Mouse (Mus musculus): Measurements from ENCODE around the gene Alox15.
"Not testable (repeated sequence)": the region's sequence is repeated elsewhere in the genome, so short reads cannot be mapped to it uniquely, and the experiment has no call there.

Alox15 gene

DNA sequence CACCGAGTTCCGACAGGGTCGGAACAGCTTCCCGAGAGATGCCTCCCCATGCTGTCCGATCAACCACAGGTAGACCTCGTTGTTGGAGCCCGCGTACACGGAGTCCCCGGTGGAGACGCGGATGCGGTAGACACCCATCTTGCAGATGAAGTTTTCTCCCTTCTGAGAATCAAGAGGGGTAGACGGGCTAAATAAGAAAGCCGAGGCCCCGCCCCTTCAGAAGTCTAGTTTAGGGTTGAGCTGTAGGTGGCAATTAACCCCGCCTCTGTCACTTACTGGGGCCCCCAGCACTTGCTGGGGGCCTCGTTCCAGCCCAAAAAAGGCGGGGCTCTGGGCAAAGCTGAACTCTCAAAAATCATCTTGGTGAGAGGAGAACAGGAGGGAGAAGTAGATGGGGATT is at the start of gene Alox15:
Alox15 (minus strand) TSS at position 164 of the 400 bp plus-strand sequence.
- peak; percentile 9 for DNase-seq (ENCODE audit: low read depth)

DNA sequence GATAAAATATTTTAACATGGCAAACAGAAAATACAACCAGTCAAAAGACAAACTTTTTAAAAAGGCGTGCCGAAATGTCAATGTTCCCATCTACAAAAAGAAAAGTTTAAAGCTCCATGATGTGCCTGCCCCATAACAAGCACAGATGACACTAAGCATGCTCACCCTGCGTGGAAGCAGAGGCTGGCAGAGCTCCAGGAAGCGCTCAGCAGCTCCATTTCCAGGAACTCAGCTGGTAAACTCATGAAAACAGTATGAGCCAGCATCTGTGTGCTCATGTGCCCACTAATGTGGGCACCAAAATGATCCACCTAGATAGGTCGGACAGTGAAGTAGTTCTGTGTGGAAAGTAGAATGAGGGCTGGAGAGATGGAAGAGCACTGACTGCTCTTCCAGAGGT is 37.6 kb upstream of the Alox15 start:
- DNase-seq (ENCODE audit: low read depth): no peak

DNA sequence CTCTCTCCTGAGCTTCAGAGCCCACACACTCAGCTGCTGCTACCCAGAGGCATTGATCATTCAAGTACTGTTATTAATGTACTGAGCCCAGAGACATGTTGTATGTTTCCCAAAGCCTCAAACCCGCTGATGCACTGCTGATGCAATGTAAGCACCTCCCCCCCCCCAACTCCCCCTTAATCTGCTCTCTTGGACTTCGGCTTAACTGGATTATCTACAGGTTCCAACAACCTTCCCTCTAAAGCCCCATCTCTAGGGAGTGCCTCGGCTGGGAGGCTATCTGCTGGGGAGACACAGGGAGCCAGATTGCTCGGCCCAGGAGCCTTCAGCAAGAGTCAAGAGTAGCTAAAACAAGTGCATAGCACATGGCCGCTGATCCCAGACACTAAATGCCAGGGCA is 35.6 kb upstream of the Alox15 start:
- no peak for DNase-seq (ENCODE audit: low read depth)

DNA sequence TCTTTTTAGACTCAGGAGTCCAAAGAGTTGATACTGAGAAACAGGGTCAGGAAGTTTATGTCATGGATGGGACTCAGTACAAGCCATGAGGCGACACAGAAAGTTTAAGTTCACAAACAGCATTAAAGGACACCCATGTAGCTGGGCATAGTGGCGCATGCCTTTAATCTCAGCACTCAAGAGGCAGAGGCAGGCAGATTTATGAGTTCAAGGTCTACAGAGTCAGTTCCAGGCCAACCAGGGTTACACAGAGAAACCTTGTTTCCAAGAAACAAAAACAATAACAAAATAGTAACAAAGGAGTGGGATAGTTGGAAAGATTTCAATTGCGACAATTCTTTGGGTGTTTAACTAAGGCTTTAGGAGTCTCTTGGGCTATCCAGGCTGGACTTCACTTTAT is 32.3 kb upstream of the Alox15 start:
- no peak for DNase-seq (ENCODE audit: low read depth)

DNA sequence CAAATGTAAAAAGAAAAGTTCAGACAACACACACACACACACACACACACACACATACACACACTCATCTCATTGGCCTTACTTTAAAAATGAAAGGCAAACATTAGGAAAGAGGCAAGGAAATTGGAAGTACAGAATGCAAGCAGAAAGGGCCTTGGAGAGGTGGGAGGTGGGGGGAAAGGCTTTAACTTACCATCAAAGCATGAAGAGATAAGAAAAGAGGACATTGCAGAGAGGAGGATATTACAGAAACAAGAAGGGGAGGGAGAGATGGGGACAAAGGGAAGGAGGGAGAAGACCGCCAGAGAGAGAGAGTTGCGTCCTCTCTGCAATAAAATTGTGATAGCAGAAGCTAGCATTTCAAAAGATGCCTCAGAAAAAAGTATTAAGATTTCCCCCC is 29.5 kb upstream of the Alox15 start:
- DNase-seq (ENCODE audit: low read depth): no peak

DNA sequence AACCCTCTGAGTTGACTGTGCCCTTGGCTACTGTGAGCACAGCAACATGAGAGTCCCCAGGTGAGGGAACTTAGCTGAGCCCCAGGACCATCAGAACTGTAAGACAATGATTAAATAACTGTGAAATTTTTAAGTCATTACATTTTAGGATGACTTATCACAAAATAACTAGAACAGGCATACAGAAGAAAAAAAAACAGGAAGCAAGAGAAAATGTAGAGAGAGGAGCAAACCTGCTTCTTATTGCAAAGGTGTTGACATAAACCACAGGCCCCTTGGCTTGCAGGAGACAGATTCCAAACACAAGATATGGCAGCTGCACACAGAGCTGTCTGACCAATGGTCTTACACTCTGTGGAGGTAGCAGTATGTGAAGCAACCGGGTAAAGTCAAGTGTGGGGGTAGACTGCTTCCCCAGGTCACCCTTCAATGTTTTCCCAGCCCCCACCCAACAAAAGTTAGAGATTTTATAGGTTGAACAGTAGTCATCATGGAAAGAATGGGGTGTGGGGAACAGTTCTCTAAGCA is 28.7 kb upstream of the Alox15 start:
- no peak for DNase-seq (ENCODE audit: low read depth)

DNA sequence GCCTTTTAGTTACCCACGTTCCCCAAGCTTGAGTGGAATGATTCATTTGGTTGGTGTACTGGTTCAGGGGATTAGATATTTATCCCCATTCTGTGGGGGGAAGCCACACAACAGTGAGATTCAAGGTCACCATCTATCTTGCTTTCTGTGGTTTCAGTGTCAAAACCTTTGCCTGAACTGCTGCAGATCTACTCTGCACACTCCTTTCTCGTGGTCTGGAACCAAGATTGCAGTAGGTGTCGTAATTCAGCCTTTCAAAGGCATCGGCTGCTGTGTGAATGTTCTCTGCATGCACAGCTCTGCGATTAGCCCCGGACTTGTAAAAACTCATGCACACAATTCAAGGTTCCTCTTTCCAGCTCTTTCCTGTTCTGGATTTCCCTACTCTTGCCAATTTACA is 24.2 kb upstream of the Alox15 start:
- DNase-seq (ENCODE audit: low read depth): no peak

DNA sequence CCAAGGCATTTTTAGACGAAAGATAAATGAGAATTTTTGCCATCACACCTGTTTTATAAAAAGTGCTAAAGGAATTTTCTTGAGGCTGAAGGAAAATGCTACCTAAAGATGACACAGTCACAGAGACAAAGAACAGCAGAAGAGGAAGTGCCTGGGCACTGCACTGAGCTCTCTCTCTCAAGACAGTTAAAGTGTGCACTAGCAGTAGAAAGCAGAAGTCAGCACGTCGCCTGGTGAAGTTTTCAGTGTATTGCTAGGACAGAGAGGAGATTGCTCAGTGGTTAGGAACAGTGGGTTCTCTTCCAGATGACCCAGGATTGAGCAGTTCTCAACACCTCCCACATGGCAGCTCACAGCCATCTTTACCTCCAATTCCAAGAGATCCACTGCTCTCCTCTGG is 22.5 kb upstream of the Alox15 start:
- no peak for DNase-seq (ENCODE audit: low read depth)

DNA sequence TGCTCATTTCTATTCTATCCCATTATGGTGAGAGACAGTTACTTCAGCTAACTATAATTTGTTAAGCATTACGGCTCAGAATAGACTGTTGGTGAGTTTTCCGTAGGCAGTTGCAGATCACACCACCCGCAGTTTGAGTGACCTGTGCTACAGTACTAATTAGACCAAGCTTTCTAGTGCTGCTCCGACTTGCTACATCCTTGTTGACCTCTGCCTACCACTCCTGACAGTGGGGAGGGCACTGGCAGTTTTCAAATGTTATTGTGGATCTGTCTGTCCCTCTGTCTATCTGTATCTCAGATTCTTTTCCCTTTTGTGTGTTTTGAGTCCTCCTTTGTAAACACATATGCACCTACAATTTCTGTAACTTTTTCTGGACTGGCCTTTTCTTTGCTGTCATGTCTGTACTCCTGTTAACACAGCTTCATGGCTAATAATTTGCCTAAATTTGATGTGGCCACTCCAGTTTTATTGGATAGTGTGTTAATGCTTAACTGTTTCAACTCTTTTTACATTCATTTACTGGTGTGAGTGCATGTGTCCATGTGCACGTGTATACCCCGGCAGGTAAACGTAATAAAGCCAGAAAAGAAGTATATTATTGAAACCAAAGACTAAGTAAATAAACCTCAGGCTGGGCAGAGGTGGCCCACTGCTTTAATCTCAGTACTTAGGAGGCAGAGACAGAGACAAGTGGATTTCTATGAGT is 21.2 kb upstream of the Alox15 start:
- no peak for DNase-seq (ENCODE audit: low read depth)

DNA sequence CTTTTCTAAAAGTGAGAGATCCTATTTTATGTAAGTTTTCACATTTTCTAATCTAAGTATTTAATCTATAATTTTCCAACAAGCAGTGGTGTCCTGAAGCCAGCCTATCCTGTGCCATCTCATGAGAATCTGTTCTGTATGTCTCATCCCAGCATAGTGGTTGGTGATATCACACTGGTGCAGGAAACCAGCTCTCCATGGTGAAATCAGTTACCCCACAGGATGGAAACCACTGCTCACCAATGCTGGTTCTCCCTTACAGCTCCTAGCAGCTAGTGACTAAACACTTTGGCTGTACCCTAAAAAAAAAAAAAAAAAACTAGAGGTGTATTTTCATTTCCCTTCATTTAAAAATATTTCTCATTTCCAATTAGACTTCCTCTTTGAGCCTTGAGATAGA is 20.6 kb upstream of the Alox15 start:
- no peak for DNase-seq (ENCODE audit: low read depth)

DNA sequence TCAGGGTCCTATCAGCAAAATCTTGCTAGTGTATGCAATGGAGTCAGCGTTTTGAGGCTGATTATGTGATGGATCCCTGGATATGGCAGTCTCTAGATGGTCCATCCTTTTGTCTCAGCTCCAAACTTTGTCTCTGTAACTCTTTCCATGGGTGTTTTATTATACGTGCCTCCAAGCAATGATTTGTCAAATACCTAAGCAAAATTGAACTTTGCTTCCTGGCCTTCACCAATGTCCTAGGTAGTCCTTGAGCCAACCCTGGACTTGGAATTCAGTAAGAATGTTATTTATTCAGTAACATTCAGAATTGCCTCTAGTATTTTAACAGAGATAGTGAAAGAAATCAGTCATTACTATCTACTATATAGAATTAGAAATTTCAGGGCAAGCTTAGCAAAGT is 16.8 kb upstream of the Alox15 start:
- not testable (repeated sequence) for DNase-seq (ENCODE audit: low read depth)

DNA sequence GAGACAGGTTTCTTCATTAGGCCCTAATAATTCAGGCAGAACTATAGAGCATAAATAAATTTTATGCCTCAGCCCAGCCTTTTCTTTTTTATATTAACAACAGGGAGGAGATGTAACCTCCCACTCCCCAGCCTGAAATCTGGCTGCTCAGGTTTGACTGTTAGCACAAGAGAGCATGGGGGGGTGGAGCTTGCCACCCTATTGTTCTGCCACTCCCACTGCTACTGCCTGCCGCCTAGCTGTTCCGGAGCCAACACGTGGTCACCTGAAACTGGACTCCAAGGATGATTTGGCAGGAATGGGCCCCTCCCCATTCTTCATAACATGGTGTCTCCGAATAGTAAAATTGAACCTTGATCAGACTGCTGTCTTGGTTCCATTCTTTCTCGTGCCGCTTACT is 15.9 kb upstream of the Alox15 start:
- not testable (repeated sequence) for DNase-seq (ENCODE audit: low read depth)

DNA sequence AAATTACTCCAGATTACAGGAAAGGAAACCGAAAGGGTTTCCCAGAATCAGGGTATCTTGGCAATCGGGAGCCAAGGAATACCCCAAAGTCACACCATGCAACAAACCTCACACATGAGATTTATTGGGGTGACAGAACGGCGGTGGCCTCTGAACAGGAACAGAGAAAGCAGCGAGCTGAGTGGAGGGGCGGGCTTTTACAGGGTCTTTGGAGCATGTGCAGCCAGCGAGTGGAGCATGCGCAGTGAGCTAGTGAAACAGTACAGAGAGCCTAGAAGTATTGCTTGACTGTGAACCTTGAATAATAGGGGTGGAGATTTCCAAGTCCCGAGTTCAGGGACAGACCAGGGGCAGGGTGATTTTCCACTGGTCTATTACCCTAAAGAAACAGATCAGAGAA is 3.2 kb downstream of the Alox15 start:
- DNase-seq (ENCODE audit: low read depth): no peak

DNA sequence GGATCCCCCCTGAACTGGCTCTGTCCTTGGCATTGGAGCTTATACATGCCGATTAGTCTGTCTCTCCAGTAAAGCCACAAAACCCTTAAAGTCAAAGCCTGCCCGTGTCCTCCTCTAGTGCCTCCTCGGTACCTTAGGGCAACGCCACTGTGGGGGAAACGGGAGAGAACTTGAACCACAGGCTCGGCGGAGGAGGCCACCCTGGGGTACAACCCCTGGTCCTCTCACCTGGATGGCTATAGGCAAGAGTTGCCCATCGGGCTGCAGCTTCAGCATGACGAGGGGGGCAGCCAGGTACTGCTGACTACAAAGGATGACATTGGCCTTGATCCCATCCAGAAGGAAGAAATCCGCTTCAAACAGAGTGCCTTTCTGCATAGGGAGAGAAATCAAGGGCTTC is 4.0 kb downstream of the Alox15 start:
- no peak for DNase-seq (ENCODE audit: low read depth)

DNA sequence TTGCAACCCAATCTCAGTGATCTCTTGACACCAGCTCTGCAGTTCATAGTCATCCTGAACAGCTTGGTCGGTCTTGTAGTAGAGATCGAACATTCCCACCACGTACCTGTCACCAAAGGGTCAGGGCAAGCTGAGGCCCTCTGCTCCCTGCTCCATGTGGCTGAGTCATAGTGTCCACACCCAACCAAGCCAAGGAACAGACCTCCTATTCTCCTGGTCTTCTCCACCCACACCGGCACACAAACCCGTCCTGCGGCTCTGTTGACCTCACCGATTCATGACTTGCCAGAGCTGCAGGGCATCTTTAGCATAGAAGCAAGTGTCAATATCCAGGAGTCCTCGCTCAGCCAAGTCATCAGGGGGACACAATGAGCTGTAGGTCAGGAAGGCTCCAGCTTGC is 6.3 kb downstream of the Alox15 start:
- DNase-seq (ENCODE audit: low read depth): no peak

DNA sequence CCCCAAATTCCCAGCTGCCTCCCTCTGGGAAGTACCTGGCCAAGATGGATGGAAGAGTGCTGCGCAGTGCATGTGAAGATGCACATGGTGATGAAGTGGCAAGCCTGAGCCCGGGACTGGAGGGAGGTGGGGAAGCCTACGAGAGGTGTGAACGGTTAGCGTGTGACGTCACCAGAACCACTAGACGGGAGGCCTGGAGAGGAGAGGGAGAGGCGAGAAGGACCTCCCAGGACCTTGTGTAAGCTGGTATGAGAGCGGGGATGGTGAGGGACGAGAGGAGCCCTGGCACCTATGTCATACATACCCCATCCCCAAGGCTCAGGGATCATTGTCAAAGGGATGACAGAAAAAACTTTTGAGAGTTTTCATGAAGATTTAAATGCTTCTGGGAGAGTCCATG is 6.8 kb downstream of the Alox15 start:
- no peak for DNase-seq (ENCODE audit: low read depth)

DNA sequence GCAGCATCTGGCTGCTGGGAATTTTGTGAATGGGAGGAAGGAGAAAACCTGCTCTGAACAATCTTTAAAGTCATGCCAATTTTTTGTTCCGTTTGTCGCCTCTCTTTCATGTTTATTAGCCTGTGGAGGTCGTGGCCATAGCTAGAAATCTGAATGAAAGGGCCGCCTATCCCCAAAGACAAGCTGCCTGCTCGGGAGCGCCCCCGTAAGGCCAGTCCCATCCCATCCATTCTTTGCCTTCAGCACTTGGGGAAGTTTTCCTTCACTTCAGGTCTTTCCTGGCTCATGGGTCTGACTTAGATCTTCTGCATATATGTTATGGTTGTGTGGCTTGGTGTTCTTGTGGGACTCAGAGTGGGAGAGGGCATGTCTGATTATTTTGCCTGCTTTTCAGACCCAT is 12.3 kb downstream of the Alox15 start:
- no peak for DNase-seq (ENCODE audit: low read depth)

DNA sequence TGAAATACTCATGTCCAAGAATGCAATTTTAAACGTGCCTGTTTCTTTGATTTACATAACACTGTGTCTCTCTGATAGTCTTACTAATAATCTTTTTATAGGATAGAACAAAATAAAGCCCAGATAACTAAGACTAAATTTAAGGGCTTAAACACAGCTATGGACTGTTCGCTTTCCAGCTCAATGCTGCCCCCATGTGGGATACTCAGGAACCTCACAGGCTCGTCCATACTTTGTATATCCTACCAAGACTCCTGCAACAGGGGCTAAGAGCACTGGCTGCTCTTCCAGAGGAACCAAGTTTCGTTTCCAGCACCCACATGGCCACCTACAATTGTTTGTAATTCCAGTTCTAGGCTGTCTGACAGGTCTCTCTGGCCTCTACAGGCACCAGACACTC is 17.4 kb downstream of the Alox15 start:
- peak; percentile 75 for DNase-seq (ENCODE audit: low read depth)

DNA sequence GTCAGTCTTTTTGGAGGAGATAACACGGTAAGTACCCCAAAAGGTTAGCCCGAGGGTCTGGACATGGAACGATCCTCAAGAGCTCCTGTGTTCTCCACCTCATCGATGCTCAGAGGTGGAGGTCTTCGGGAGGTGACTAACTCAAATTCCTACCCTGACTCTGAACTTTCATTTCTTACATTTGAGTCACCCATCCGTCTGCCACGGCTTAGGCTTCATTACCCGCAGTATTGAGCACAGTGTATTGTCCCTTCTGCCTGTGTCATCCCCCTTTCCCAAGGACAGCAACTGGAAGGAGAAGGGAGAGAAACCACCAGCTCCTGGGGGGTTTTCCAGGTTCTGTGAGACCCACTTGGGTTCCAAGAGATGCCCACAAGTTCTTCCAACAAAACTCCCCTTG is 27.1 kb downstream of the Alox15 start:
- DNase-seq (ENCODE audit: low read depth): no peak

DNA sequence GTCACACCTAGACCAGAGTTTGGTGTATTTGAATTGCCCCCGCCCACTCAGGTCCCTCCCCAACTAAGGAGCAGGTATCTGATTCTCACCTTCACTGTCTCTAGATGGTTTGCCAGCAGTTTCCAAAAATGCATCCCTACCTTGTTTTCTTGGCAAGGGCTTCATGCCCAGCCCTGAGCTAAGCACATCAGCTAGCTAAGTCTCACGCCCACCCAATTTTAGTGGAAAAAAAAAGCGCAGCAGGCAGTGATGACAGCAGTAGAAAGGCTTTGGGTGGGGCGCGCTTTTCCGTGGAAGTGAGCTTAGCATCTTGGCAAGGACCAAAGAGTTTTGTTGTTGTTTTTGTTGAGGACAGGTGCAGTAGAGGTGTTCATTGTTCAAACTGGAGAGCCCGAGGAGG is 29.3 kb downstream of the Alox15 start, which contains the start of gene Alox12e:
Alox12e (minus strand) TSS at position 101 of the 400 bp plus-strand sequence.
- no peak for DNase-seq (ENCODE audit: low read depth)

DNA sequence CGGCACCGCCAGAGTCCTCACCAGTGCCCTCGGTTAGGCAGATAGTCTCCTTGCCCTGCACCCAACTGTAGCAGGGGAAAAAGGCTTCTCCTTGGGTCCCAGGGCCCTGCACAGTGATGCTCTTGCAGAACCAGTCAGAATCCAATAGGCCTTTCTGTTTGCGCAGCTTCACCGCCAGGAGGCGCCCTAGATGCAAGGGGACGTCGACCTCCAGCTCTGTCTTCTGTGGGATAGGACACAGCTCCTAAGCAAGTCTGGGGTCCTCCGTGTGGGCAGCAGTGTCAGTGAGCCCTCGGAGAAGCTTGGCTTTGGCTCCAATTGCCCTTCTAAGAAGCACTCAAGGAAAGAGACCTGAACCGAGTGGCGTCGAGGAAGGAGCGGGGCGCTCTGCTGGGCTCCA is 30.2 kb downstream of the Alox15 start:
- DNase-seq (ENCODE audit: low read depth): peak; percentile 66

DNA sequence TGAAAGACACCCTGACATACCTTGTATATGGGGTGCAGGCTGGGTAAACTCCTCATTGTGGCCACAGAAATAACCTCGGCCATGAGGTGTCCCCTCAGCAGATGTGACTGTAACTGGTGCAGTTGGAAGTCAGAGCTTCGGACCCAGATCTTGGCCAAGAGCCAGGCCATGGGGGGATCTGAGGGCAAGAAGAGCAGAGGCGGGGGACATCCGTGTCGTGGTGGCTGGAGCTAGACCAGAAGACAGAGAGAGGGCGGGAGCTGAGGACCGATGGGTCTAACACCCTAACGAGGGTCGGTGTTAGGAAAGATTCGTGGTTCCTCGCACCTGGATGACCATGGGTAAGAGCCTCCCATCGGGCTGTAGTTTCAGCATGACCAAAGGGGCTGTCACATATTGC is 32.2 kb downstream of the Alox15 start:
- DNase-seq (ENCODE audit: low read depth): no peak

DNA sequence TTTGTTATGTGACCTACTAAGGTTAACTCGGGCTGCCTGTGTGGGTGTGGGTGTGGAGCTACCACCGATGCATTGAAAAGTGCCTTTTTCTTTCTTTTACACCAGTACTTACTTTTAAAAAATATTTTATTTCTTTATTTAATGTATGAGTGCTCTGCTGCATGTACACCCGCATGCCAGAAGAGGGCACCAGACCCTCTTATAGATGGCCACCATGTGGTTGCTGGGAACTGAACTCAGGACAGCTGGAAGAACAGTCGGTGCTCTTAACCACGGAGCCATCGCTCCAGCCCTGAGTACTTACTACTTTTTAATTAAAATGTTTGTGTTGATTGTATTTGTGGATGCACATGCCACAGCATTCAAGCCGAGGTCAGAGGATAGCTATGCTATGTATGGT is 38.0 kb downstream of the Alox15 start:
- DNase-seq (ENCODE audit: low read depth): peak; percentile 68

DNA sequence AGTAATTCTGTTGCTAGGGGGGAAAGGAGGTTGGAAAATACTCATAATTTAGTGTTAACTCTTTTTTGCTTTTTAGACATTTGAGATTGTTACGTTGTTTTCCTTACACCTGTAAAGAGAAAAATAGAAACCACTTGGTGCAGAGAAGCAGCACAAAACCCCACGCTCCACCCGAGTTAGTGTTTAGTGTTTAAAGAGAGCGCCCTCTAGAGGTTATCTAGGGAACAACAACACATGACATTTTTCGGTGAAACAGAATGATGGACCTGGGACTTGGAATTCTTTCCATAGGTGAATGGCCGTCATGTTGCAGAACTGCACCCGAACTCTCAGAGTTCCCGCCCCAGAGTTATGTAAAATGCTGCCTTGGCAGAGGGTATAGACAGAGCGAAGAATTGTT is 42.5 kb downstream of the Alox15 start:
- DNase-seq (ENCODE audit: low read depth): peak; percentile 84

All from naive thymus-derived CD4-positive, alpha-beta T cell, adult 2 months (primary cell).